In genomic region chr17:84086394-84086793, GRCm38 (mm10) we compare ENCODE assay signal across 13 mouse cellular contexts.
DNase-seq lines count a peak whose midpoint lies in the region; ATAC-seq and TF ChIP-seq lines count a peak whose summit lies in the region.
"Had no signal": no experiment of that assay in that cellular context is flagged by ENCODE, and none has a peak within 500 bp of the region (broad histone marks: within the 10 kb centered on the region; RNA-seq: fewer than 3 reads in every experiment).

No protein-coding gene starts in this region.

- intact Hi-C loops in heart, postnatal 10 days (cut with DNase I): no loop called here

- no peaks in the 10 kb centered on the region for H3K27me3 ChIP-seq in heart, postnatal 0 days (ENCODE audit: control insufficient read depth, insufficient read depth, low read length)
- no peaks in the 10 kb centered on the region for H3K27me3 ChIP-seq in lung, postnatal 0 days (replicated peaks; ENCODE audit: insufficient read depth, low read length)
- no peaks in the 10 kb centered on the region for H3K27me3 ChIP-seq in stomach, embryonic 14.5 days (ENCODE audit: control insufficient read depth, insufficient read depth, low read length)
- H3K27me3 ChIP-seq: liver, embryonic 12.5 days had no signal

- peak overlapping the region; percentile 62 for H3K27ac ChIP-seq in heart, postnatal 0 days (ENCODE audit: low read depth)
- H3K27ac ChIP-seq in lung, postnatal 0 days (ENCODE audit: low read length): peak overlapping the region; percentile 71
- H3K27ac ChIP-seq in stomach, embryonic 14.5 days (ENCODE audit: low read length): peak overlapping the region; percentile 53; the same call in 1 of the 2 replicates
- H3K27ac ChIP-seq: liver, embryonic 12.5 days had no signal

- H3K4me1 ChIP-seq in heart, postnatal 0 days (ENCODE audit: control insufficient read depth, insufficient read depth): peaks cover 34% of the 10 kb centered on the region
- peaks cover 28% of the 10 kb centered on the region for H3K4me1 ChIP-seq in lung, postnatal 0 days (ENCODE audit: insufficient read depth, low read depth, low read length)
- H3K4me1 ChIP-seq in stomach, embryonic 14.5 days (ENCODE audit: control insufficient read depth, insufficient read depth, low read length): peaks cover 31% of the 10 kb centered on the region

- H3K4me2 ChIP-seq in heart, postnatal 0 days (ENCODE audit: low read depth, low read length): no peak overlapping the region
- H3K4me2 ChIP-seq in lung, postnatal 0 days (replicated peaks; ENCODE audit: low read depth, low read length): no peak overlapping the region
- no peak overlapping the region for H3K4me2 ChIP-seq in stomach, embryonic 14.5 days (replicated peaks; ENCODE audit: low read depth, low read length)
- H3K4me2 ChIP-seq: liver, embryonic 12.5 days had no signal

- H3K4me3 ChIP-seq in heart, postnatal 0 days (ENCODE audit: low read depth, low read length): no peak overlapping the region
- no peak overlapping the region for H3K4me3 ChIP-seq in lung, postnatal 0 days (ENCODE audit: low read depth, low read length)
- H3K4me3 ChIP-seq in stomach, embryonic 14.5 days (ENCODE audit: low read depth, low read length): no peak overlapping the region
- H3K4me3 ChIP-seq: liver, embryonic 12.5 days had no signal

- WGBS in heart, postnatal 0 days: 82% methylated on average over 12 of the region's 12 CpGs
- WGBS in lung, postnatal 0 days: 81% methylated on average over 12 of the region's 12 CpGs
- WGBS in stomach, embryonic 14.5 days: 89% methylated on average over 12 of the region's 12 CpGs

- H3K9ac ChIP-seq in heart, postnatal 0 days (replicated peaks; ENCODE audit: low read depth, low read length): no peak overlapping the region
- no peak overlapping the region for H3K9ac ChIP-seq in lung, postnatal 0 days (replicated peaks; ENCODE audit: low read depth)
- H3K9ac ChIP-seq in stomach, embryonic 14.5 days (replicated peaks; ENCODE audit: low read depth, low read length): no peak overlapping the region
- H3K9ac ChIP-seq: forebrain, postnatal 0 days; liver, embryonic 12.5 days had no signal

- TF ChIP-seq EP300 in heart, postnatal 0 days (IDR thresholded peaks at IDR 0.05; ENCODE audit: low read depth): no peak
- TF ChIP-seq EP300 in lung, postnatal 0 days (IDR thresholded peaks at IDR 0.05): no peak

- no peak for ATAC-seq in heart, postnatal 0 days (ENCODE audit: insufficient read depth, low read depth)
- ATAC-seq in lung, postnatal 0 days: no peak
- no peak for ATAC-seq in stomach, embryonic 14.5 days (ENCODE audit: insufficient number of reproducible peaks, insufficient read depth, low FRiP score, low read depth)
- ATAC-seq: forebrain, postnatal 0 days; liver, embryonic 12.5 days had no signal

- DNase-seq in adrenal gland, adult 2 months: peak; percentile 31
- no peak for DNase-seq in adrenal gland, postnatal 25 days
- DNase-seq in heart, postnatal 0 days (ENCODE audit: low spot score): no peak
- DNase-seq in heart, postnatal 10 days: no peak
- no peak for DNase-seq in lung, postnatal 0 days (ENCODE audit: low spot score)
- no peak for DNase-seq in lung, postnatal 36 days
- DNase-seq in cerebellum, adult 9-10 months: no peak
- DNase-seq: cerebellum, postnatal 10 days; forebrain, postnatal 0 days; thymus, postnatal 25 days had no signal

- no peaks in the 10 kb centered on the region for H3K9me3 ChIP-seq in heart, postnatal 0 days (replicated peaks; ENCODE audit: control insufficient read depth, low read length)
- H3K9me3 ChIP-seq in lung, postnatal 0 days (ENCODE audit: low read length): no peaks in the 10 kb centered on the region
- H3K9me3 ChIP-seq in stomach, embryonic 14.5 days (ENCODE audit: control insufficient read depth, low read depth, low read length): no peaks in the 10 kb centered on the region
- H3K9me3 ChIP-seq: G1E; liver, embryonic 12.5 days had no signal

- H3K36me3 ChIP-seq in heart, postnatal 0 days (replicated peaks; ENCODE audit: control insufficient read depth, insufficient read depth, low read length): no peaks in the 10 kb centered on the region
- no peaks in the 10 kb centered on the region for H3K36me3 ChIP-seq in lung, postnatal 0 days (ENCODE audit: insufficient read depth, low read length)
- H3K36me3 ChIP-seq in stomach, embryonic 14.5 days (ENCODE audit: control insufficient read depth, insufficient read depth, low read length): no peaks in the 10 kb centered on the region
- H3K36me3 ChIP-seq: G1E; liver, embryonic 12.5 days had no signal

- TF ChIP-seq CTCF in heart, postnatal 0 days (IDR thresholded peaks at IDR 0.05; ENCODE audit: low read depth): no peak
- no peak for TF ChIP-seq CTCF in lung, postnatal 0 days (IDR thresholded peaks at IDR 0.05)
